Mouse (Mus musculus): ENCODE measurements around the gene Fbxl12.
A peak's percentile ranks its signal among the peaks of the same experiment; 100 is the strongest.
"Not testable (repeated sequence)": the region's sequence is repeated elsewhere in the genome, so short reads cannot be mapped to it uniquely, and the experiment has no call there.

Fbxl12 gene

DNA sequence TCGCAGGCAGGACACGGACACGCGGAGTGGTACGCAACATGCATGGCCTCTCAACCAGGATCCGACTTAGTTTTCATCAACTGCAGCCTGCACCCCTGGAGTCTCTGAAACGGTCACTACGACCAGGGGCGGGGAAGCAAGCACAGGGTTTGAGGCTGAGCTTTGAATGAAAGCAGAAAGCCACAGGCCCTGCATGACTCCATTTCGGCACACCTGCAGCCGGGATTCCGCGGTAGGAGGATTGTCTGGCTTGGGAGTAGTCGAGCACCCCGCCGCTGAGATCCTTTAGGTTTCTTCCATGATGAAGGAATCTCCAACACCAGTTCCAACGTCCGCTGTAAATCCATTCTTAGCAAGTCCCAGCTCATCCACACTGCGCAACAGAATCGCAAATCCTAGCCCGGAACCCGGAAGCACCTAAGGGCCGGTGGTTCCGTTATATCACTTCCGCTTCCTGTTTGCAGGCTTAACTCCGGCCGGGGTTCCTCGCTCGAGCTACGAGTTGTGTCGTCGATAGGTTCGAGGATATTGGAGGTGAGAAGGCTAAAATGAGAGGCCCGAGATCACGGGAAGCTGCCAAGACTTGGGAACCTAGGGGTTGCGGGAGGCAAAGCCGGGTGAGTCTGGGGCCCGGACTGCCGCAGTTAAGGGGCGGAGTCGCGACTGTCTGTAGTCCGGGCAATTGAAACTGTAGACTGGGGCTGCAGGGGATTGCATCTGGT, at the start of gene Fbxl12:
TSS of gene Fbxl12 (minus strand) at position 408 of the 722 bp plus-strand sequence.
- DNase-seq (ENCODE audit: low spot score) = peak; percentile 92

DNA sequence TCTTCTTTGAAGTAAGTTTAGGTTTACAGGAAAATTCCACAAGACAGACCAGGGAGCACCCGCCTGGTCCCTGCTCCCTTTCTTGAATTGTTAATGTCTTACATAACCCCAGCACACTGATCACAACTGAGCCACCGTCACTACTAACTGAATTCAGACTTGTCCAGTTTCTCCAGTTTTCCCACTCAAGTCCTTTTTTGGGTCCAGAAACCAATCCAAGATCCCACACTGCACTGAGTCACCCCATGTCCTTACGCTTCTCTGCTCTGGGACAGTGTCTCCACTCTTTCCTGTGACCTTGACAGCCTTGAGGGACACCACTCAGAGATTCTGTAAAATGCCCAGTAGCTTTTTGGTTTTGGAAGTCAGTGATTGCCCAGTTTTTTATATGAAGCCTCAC, 48.3 kb upstream of the Fbxl12 start:
- no peak for DNase-seq (ENCODE audit: low spot score)

DNA sequence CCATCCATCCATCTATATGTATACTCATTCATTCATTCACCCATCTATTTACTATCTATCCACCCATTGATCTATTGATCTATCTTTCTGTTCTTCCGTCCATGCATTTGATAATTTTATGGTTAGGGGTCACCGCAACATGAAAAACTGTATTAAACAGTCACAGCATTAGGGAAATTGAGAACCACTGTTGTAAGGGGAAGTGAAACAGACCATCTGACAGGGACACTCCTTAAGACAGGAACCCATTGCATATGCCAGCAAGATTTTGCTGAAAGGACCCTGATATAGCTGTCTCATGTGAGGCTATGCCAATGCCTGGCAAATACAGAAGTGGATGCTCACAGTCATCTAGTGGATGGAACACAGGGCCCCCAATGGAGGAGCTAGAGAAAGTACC, 45.9 kb upstream of the Fbxl12 start:
- DNase-seq (ENCODE audit: low spot score) = not testable (repeated sequence)

DNA sequence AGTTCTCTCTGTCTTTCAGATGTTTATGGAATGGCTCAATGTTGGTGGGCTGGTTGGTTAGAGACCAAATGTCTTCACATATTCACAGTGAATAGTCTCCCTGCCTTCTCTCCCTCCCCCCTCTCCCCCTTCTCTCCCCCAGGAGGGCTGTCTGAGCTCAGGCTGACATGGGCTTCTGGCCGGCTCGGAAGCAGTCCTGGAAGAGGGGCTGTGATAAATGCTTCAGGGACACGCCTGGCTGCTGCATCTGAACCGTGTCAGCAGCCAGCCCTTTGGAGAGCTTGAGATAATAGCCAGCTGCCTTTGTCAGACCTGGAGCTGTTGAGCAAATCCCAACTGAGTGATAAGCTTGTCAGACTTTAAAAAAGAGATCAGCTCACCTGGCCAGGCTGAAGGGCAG, 45.3 kb upstream of the Fbxl12 start:
- peak; percentile 64 for DNase-seq (ENCODE audit: low spot score)

DNA sequence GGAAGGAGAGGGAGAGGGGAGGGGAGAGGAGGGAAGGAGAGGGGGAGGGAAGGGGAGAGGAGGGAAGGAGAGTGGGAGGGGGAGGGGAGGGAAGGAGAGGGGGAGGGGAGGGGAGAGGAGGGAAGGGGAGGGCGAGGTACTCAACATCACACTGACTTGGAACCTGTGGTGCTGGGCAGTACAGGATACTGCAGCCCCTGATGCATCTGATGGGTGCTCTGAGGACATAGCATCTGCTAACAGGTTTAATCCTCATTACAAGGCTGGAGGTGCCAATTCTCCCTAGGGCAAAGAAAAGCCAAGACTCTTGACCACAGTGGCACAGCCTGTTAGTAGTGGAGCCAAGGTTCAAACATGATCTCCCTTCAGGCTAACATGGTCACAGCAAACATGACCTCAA, 44.8 kb upstream of the Fbxl12 start:
- DNase-seq (ENCODE audit: low spot score) = no peak

DNA sequence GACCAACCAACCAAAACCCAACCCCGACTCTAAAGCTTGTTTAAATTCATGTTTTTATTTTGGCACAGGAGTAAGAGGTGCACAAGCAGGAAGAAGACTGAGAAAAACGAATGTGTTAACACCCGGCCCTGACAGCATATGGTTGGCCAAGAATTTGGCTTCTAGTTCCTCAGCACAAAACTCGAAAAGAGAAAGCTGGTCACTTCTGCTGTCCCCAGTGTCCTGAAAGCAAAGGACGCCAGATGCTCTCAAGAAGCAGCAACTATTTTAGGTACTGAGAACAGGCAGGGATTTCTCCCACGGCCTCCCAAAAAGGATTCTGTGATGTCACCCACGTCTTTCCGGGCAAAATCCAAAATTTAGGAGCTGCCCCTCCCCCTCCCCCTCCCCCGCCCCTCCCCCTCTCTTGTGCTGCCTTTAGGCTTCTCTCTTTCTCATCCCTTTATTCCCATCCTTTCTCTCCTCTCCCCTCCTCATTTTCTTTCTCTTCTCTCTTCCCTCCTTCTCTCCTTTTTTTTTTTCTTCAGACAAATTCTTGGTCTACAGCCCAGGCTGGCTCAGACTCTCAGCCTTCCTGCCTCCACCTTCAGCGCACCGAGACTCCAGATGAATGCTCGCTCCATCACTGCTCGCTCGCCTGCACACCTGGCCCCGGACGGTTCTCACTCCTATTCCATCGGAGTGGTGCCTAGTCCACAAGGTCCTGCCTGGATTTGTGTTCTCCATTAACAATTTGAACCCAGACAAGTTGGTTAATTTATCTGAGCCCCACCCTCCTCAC, 40.7 kb upstream of the Fbxl12 start:
- DNase-seq (ENCODE audit: low spot score) = no peak

DNA sequence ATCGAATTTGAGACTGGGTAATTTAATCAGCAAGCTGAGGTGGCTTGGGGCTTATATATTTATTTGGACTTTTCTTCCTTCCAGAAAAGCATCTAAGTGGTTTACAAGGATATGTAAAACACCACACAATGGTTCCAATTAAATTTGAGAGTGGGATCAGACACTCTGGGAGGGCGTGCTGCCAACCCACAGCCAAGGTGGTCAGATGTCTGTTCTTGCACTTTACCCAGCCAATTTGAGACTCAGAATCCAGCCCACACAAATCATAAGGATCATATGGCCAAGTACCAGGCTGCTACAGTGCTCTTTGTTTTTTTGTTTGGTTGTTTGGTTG, 37.8 kb upstream of the Fbxl12 start:
- DNase-seq (ENCODE audit: low spot score) = no peak

DNA sequence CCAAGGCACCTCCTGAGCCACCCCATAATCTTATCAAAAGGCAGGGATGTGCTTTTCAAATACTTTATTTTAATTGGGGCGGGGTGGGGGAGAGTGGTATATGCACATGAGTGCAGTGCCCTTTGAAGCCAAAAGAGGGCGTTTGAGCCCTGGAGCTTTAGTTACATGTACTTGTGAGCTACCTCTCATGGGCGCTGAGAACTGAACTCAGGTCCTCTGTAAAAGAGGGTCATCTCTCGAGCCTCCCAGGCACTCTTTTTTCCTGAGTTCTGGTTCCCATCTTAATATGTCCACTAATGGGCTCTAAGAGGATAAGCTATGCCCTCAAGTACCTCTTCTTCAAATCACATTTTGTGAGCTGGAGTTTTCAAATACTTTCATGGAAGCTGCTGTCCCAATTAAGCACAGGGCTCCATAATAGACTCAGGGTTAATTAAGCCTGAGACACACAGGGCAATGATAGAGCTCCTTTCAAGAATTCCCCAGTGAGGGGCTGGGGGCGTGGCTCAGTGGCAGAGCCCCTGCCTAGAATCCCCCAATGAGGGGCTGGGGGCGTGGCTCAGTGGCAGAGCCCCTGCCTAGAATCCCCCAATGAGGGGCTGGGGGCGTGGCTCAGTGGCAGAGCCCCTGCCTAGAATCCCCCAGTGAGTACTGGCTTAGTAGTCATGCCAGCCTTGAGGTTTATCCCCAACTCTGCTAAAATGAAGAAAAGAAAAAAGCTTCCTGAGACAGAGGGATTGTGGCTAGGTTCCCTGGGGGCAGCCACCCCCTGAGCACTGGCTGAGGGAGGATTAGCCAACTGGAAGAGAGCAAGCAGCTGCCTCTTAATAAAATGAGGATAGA, 37.2 kb upstream of the Fbxl12 start:
- DNase-seq (ENCODE audit: low spot score) = no peak

DNA sequence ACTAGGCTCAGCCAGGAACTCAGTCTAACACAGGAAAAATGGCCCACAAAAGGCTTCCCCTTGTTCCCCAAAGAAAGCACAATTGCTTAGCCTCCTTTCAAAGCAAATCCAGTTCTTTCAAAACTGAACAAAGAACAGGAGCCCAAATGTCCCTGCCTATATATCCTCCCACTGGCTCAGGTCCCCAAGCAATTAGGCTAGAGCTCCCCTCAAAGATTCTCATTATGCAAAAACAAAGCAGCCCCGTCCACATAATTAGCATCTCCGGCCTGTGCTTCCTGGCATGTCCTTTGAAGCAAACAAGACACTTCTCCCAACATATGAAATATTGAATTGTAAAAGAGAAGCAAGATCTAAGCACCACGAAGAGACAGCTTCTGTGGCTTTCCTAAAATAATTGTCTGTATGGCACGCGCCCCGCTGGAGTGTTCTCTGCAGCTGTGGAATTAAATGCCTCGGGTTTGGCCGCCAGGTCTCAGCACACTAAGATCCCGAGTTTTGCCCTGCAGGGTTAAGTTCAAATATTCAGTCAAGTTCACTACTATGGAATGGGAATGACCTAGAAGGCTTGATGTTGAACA, 35.9 kb upstream of the Fbxl12 start:
- no peak for DNase-seq (ENCODE audit: low spot score)

DNA sequence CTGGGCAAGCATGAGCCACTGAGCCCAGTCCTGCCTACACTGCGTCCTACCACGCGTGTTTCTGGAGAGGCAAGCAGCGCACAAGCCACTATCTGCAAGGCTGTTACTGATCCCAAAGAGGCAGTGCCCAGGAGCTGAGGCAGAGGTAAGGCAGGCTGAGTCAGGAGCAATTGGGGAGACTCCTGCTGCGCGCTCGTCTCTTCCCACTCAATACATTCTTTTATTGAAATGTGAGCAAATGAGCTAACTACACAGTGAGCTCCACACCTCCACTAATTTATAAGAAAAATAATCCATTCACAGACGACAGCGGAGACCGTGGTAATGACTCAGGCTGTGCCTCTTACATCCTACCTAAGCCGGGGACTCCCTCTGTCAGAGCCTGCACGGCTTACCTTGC, 33.3 kb upstream of the Fbxl12 start:
- DNase-seq (ENCODE audit: low spot score) = no peak

DNA sequence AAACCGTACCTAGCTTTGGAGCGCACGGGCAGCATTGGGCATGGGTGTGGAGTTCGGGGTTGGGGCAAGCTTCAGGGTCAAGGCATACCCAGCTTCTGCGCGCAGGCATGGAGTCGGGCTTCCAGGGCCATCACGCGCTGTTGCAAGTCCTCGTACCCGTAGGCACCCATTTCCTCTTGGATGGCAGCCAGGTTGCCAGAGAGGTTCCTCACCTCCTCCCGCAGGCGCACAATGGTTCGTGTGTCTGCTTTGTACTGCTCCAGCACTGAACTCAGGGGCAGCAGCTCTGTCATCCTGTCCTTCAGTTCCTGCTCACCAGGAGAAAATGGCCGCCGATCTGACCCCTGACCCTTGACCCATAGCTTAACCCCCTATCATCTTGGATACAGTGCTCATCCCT, 27.5 kb upstream of the Fbxl12 start:
- no peak for DNase-seq (ENCODE audit: low spot score)

DNA sequence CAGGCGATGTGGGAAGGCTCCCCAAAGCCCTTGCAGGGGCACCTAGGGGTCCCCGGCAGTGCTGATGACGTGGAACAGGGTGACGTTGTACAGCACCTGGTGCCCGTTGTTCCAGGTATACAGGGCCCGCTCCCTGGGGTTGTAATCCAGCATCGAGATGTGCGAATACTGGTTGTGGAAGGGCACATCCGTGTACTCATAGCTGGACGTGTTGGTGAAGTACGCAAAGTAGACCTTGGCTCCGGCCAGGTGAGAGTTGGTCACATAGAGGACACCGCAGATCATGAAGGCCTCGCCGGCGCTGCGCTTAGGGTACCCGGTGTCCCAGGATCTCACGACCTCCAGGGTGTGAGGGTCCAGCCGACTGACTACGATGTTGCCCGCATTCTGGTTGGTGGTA, 23.5 kb upstream of the Fbxl12 start:
- no peak for DNase-seq (ENCODE audit: low spot score)

DNA sequence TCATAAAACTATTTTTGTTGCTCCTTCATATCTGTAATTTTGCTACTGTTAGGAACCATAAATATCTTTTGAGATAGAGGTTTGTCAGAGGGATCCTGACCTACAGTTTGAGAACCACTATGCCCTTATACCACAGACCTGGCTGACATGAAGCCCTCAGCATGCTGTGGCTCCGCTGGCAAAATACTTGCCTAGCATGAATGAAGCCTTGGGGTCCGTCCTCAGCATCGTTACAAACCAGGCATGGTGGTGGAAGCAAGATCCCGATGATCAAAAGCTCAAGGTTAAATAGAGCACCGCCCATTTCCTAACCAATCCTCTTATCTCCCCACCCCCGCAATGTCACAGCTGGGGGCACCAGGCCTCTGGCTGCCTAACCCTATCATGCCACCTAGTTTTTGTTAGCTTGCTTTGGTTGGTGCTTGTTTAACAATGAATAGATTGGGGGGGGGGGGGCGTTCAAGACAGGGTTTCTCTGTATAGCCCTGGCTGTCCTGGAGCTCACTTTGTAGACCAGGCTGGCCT, 22.0 kb upstream of the Fbxl12 start:
- peak; percentile 29 for DNase-seq (ENCODE audit: low spot score)

DNA sequence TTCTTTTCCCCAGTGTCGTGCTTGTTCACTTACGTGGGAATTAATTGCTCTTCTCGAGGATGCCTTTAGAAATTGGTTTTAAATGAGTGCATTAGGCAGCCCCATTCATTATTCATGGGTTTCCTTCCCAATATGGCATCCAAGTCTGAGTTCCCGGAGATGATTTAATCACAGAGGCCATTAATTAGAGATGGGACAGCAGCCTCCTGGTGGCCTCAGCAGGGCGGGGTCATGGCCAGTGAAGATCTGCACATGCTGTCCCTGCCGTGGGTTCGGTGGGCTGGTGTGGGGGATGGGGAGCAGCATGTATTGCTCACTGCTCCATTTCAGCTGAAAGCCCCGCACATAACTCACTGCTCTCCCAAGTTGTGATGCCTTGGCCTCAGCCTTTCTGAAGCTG, 21.4 kb upstream of the Fbxl12 start:
- peak; percentile 60 for DNase-seq (ENCODE audit: low spot score)

DNA sequence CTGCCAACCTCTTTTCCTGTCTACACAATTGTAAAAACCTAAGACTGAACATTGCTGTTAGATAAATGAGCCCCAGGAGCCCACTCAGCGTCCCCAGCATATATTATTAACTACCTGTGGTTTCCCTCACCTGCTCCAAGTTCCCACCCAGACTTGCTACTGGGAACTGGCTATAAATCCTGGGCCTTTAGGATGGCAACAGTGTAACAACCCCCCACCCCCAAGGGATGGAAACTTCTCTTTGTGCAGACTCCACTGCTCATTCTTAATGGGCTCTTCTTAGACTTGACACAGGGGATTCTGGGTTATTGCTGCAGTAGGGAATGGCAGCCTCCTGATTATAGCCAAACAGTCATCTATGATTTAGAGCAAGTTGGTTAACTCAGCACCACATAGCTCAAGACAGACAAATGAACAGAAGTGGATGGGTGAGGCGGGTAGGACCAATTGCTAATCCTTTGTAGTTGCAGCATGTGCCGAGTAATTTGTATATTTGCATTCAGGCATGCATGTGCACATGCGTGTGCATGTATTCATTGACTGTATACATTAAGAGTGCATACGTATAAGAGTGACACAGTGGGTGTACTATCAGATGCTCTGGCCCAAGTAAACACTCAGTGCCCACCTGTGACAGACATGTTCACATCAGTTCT, 20.5 kb upstream of the Fbxl12 start:
- no peak for DNase-seq (ENCODE audit: low spot score)

DNA sequence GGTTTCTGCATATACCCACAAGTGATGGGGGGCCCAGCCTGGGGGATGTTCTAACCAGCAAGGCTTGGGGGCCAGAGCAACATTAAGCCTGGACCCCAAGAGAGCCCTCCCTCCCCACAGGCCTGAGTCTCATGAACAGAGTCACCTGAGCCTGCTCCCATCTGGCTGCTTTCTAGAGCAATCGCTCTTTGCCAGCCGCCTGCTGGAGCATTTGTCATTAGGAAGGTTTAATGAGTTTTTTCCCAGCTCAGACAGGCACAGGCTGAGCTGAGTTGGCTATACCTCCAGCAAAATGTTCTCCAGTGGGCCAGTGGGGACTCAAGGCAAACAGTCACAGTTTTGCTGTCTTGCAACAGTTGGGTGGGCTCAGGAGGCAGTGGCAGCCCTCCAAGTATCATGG, 19.8 kb upstream of the Fbxl12 start:
- DNase-seq (ENCODE audit: low spot score) = no peak

DNA sequence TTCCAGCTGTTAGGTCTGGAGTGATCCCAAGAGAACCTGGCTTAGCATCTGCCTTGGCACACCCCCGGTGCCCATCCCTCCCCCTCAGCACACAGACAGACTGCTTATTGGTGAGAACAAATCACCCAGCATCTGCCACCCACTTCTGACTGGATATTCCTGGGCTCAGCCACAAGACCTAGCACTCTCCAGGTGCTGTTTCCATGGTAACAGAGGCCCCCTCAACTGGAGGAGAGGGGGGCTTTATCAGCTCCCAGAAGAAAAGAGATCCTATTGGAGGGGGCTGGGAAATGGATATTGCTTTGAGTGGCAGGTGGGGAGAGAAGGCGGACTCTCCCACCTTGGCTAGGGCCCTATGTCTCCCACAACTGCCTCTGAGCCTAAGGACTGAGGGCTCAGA, 19.4 kb upstream of the Fbxl12 start:
- DNase-seq (ENCODE audit: low spot score) = no peak

DNA sequence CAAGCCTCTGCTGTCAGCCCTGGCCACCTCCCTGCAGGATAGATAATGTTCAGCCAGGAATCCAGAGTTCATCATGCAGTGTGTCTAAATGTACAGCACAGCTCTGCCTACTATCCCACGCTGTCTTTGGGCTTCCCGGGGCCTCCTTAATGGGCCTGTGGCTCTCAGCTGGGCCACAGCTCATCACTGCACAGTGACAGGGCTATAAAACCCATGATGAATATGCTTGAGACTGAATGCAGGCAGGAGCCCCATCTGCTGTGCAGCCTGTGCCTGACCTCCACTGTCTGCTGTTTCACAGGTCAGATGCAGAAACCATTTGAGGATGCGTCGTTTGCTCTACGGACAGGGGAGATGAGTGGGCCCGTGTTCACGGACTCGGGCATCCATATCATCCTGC, 18.3 kb upstream of the Fbxl12 start:
- DNase-seq (ENCODE audit: low spot score) = no peak

DNA sequence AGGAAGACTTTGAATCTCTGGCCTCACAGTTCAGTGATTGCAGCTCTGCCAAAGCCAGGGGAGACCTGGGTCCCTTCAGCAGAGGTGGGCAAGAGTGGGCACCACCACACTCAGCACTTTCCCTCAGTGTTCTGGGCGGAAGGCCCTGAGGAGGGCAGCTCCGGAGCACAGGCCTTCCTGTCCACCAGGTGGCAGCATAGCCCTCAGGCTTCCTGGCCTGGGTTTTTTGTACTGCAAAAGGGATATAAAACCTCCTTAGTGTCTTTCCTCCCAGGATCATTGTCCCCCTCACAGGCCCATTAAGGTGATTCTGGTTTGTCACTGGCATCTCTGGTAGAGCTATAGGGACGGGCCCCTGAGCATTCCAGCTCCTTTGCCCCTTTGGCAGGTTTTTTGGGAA, 17.8 kb upstream of the Fbxl12 start:
- DNase-seq (ENCODE audit: low spot score) = peak; percentile 76

DNA sequence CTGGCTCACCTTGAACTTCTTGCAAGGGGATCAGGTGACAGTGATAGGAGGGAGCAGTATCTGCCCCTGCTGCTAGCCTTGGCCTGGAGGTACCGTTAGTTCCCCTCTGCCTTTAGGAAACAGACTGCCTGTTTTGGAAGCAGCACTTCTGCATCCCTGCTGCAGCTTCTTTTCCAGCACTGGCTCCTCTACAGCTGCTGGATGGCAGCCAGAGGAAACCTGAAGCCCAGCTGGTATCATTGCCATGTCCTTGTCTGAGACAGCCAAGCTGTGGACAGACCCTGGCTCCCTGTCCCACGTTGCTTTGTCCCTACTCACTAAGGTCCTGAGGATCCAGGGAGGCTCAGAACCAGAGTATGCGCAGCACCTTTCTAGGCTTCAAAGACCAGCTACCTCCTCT, 13.0 kb upstream of the Fbxl12 start:
- no peak for DNase-seq (ENCODE audit: low spot score)

DNA sequence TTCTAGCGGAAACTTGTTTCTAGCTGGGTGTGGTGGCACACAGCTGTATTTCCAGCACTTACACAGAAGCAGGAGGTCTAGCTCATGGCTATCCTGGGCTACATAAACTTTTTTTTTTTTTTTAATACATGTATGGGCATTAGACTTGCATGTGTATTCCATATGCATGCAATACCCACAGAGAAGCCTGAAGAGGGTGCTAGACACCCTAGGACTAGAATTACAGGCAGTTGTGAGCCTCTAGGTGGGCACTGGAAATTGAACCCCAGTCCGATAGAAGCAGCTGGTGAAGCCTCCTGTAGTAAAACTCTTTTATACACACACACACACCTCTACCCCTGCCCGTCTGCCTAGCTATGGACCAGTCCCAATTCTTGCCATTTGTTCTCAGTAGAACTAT, 9.3 kb upstream of the Fbxl12 start:
- DNase-seq (ENCODE audit: low spot score) = no peak

DNA sequence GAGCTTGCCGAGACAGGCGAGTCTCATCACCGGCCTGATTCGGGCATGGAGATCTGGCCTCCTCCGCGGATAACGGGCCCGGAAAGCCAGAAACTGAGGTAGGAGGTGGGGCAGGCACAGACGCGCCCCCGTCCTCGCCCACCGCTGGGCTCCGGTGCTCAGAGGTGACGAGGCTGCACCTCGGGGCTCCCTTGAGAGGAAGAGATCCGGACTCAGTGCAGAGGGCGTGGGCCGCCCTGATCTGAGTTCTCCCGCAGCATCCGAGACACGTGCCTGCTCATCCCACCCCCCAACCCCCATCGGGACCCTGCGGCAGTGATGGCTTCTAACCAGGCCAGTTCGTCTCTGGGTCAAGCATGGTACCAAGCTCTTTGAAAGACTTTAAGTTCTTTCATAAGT, 7.7 kb upstream of the Fbxl12 start:
- peak; percentile 18 for DNase-seq (ENCODE audit: low spot score)
